Mouse (Mus musculus) testis, adult 2 months (tissue): Measurements from ENCODE around the gene Tmem182. TPM values are rescaled to one million over a fixed set of nuclear protein-coding genes. Genes with fewer than 3 reads are reported as not detected.

ENCODE experiments used
- H3K27ac ChIP-seq: fragments of 200-500 bp; 2 replicates; pipeline ENCODE4 v1.5.1; 2012; ENCODE audit warnings: low read depth, low read length; ENCODE audit not compliant: control insufficient read depth, insufficient read depth
- H3K27me3 ChIP-seq: fragments of 200-500 bp; 2 replicates; pipeline ENCODE4 v1.6.1; 2012; ENCODE audit warnings: mild to moderate bottlenecking, low read length, moderate library complexity; ENCODE audit not compliant: control insufficient read depth, insufficient read depth
- H3K36me3 ChIP-seq: fragments of 200-500 bp; 2 replicates; pipeline ENCODE4 v1.6.1; 2012; ENCODE audit warnings: mild to moderate bottlenecking, low read length; ENCODE audit not compliant: control insufficient read depth, insufficient read depth
- H3K4me1 ChIP-seq: fragments of 200-500 bp; 2 replicates; pipeline ENCODE4 v1.6.1; 2012; ENCODE audit warnings: low read length; ENCODE audit not compliant: control insufficient read depth, insufficient read depth
- H3K4me3 ChIP-seq: fragments of 200-500 bp; 2 replicates; pipeline ENCODE4 v1.5.1; 2012; ENCODE audit warnings: low read depth, mild to moderate bottlenecking, low read length, moderate library complexity, mixed read lengths; ENCODE audit not compliant: control insufficient read depth
- CTCF ChIP-seq: fragments of 200-500 bp; IDR thresholded peaks from 2 replicates; pipeline ENCODE4 v1.5.1; 2012; ENCODE audit warnings: low read depth, mild to moderate bottlenecking, inconsistent platforms, low read length, moderate library complexity; ENCODE audit not compliant: control insufficient read depth, insufficient read depth, insufficient replicate concordance
- POLR2A ChIP-seq: fragments of 200-500 bp; IDR thresholded peaks from 2 replicates; pipeline ENCODE4 v1.6.1; 2012; ENCODE audit warnings: low read depth, mild to moderate bottlenecking, inconsistent platforms, low read length, moderate library complexity; ENCODE audit not compliant: control insufficient read depth
- polyA plus RNA-seq: library from polyadenylated mRNA; depleted of rRNA; stranded (reverse); fragments of >200 nt; gene quantifications from 2 replicates; pipeline ENCODE4 v1.2.3, GENCODE M21; 2012

The Tmem182 gene
- polyA plus RNA-seq, 1 experiment = 0.23 TPM

GRCm38 (mm10) chr1:40873760-40874455 lies 68.5 kb downstream of the Tmem182 start:
- no peak overlapping the region for H3K27ac ChIP-seq
- H3K36me3 ChIP-seq = no peaks in the 10 kb centered on the region
- H3K4me3 ChIP-seq = no peak overlapping the region
- TF ChIP-seq CTCF (no peak), POLR2A (no peak)
- H3K4me1 ChIP-seq = peaks cover 6% of the 10 kb centered on the region
- H3K27me3 ChIP-seq = no peaks in the 10 kb centered on the region

DNA sequence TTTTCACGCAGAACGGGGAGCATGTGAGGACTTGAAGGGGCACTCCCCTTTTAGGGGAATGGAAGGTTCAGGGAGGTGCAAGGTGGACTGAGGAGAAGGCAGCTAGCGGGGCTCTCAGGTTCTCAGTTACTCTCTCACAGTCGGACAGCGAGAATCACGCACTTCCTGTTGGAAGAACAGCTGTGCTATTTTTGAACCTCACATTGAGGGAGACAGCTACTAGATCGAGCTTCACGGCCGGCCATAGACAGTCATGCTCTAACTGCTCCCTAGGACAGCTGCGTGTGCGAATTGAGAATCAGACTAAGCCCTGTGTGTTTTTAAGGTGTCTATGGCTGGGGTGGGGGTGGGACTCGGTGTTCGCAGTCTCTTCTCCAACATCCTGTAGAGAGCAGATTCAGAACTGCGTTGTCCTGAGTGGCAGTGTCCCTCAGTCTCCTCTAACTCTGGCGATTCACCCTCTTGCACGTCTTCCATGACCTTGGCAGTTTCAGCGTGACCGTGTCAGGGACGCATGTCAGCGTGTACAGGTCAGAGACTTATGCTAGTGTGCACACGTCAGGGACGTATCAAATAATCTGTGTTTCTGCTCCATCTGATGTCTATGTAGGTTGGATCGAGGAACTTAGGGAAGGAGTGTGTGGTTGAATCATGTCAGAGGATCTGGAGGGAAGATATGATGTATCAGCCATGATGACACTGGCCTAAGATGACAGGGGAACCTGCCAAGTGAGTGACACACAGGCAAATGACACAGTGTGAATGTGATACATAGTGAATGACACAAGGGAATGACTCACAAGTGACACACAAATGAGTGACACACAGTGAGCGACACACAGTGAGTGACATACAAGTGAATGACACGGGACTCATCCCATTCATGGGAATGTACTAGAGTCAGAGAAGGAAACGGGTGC lies 69.3 kb downstream of the Tmem182 start:
- Histone ChIP-seq H3K4me3 (no peak overlapping the region), H3K27ac (no peak overlapping the region), H3K27me3 (no peaks in the 10 kb centered on the region), H3K4me1 (peaks cover 6% of the 10 kb centered on the region), H3K36me3 (no peaks in the 10 kb centered on the region)
- no peak for TF ChIP-seq CTCF
- TF ChIP-seq POLR2A = no peak

DNA sequence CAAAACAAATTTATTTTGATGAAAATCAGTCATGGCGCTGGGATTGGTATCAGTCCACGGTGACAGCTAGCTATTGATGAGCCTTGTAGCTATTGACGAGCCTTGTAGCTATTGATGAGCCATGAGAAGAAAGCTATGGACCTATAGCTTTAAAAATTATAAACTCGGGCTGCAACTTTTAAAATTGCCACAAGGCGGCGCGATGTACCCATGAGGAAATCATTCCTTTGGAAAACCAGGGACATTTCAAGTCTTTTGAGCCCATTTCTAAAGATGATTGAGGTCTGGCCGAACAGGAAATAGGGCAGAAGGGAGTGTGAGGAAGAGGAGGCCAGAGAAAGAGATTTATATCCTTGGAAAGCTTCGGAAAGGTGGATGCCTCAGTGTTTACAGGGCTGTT lies 73.7 kb downstream of the Tmem182 start:
- peaks cover 6% of the 10 kb centered on the region for H3K4me1 ChIP-seq
- no peak for TF ChIP-seq POLR2A
- no peak for TF ChIP-seq CTCF

DNA sequence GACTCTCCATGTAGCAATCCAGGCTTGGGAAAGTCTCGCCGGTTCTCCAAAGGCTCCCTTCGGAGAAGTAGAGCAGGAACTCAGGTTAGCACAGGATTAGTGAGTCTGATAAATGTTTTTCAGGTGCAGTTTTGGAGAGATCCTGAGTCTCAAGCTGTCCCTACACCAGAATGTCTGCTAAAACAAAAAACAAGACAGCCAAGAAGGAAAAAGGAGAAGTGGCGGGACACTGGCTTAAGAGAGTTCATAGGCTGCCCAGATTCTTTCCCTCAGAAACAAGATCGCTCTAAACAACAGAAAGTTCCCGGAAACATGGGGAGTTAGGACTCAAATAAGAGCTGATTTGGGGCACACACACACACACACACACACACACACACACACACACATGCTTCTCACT lies 74.1 kb downstream of the Tmem182 start:
- Histone ChIP-seq H3K27me3 (no peaks in the 10 kb centered on the region), H3K4me3 (no peak overlapping the region), H3K4me1 (peaks cover 3% of the 10 kb centered on the region), H3K27ac (no peak overlapping the region), H3K36me3 (no peaks in the 10 kb centered on the region)
- TF ChIP-seq POLR2A (no peak), CTCF (no peak)

More for the DNA sequence above, 73.7 kb downstream of the Tmem182 start:
- Histone ChIP-seq H3K36me3 (no peaks in the 10 kb centered on the region), H3K4me3 (no peak overlapping the region), H3K27me3 (no peaks in the 10 kb centered on the region), H3K27ac (no peak overlapping the region)

DNA sequence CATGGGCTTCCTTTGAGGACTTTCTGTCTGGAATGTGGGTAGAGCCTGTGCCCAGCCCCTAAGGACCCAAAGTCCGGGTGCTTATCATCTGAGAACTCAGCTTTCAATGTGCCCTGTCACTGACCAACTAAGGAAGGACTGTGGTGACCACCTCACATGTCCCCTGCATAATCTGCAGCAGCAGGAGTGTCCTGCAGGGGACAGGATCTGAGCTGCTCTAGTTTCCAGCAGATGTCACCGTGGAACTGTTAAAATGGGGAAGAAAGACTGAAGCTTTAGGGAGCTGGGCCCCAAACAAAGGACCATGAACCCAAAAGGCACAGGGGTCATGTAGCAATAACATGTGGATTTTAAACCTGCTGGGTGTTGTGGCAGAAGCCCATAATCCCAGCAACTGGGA lies 75.1 kb downstream of the Tmem182 start:
- H3K27ac ChIP-seq = no peak overlapping the region

DNA sequence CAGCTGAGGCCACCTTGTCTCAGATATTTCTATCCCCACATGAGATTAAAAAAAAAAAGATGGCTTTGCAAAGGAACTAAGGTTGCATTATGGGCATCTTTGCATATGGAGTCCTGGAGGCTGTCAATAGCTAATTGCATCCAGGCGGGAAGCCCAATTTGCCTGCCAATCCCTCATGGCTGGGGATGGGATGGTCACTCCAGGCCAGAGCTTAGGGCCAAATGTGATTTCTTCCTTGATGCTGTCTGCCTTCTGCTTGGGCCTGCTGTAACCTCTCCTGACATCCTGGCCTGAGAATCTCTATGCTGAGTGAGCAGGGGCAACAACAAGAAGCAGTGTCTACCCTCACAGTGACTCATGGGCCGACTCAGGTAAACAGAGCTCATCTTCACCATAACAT lies 78.5 kb downstream of the Tmem182 start:
- no peak for TF ChIP-seq POLR2A
- no peak for TF ChIP-seq CTCF
- no peaks in the 10 kb centered on the region for H3K27me3 ChIP-seq
- H3K36me3 ChIP-seq = no peaks in the 10 kb centered on the region
- no peak overlapping the region for H3K4me3 ChIP-seq
- H3K27ac ChIP-seq = no peak overlapping the region
- H3K4me1 ChIP-seq = no peaks in the 10 kb centered on the region

More for the DNA sequence above, 75.1 kb downstream of the Tmem182 start:
- H3K4me1 ChIP-seq = no peaks in the 10 kb centered on the region
- no peaks in the 10 kb centered on the region for H3K36me3 ChIP-seq
- no peaks in the 10 kb centered on the region for H3K27me3 ChIP-seq
- no peak overlapping the region for H3K4me3 ChIP-seq
- no peak for TF ChIP-seq CTCF

GRCm38 (mm10) chr1:40884943-40885342 lies 79.5 kb downstream of the Tmem182 start:
- Histone ChIP-seq H3K36me3 (no peaks in the 10 kb centered on the region), H3K4me3 (no peak overlapping the region), H3K27ac (no peak overlapping the region), H3K4me1 (no peaks in the 10 kb centered on the region), H3K27me3 (no peaks in the 10 kb centered on the region)
- no peak for TF ChIP-seq POLR2A
- TF ChIP-seq CTCF = no peak
